Mouse (Mus musculus) MEL (cell line): Measurements from ENCODE around the gene Stx18. TPM values are rescaled to one million over a fixed set of nuclear protein-coding genes. Genes with fewer than 3 reads are reported as not detected.

Experiments used
- DNase-seq: peaks from one replicate; pipeline ENCODE4 v3.0.0; 2011; ENCODE audit warnings: low read depth, low spot score
- H3K27ac ChIP-seq: 2 replicates; pipeline ENCODE4 v1.5.1; 2012; ENCODE audit warnings: low read depth, mild to moderate bottlenecking, control low read depth, low read length, moderate library complexity; ENCODE audit not compliant: control insufficient read depth
- H3K27me3 ChIP-seq, 2 experiments: fragments of 150-350 bp in 1 of 2; sonication (generic) in 1 of 2; 2 replicates each; pipeline ENCODE4 v1.6.1; 2012; ENCODE audit warnings: low read length in 2 of 2, mild to moderate bottlenecking in 2 of 2, improper control_type of control experiment in 1 of 2, moderate library complexity in 1 of 2; ENCODE audit not compliant: insufficient read depth in 2 of 2, control insufficient read depth in 1 of 2
- H3K36me3 ChIP-seq, 2 experiments: 2 replicates each; pipeline ENCODE4 v1.6.1; 2012 to 2014; ENCODE audit warnings: low read length in 2 of 2, improper control_type of control experiment in 1 of 2, inconsistent platforms in 1 of 2, mild to moderate bottlenecking in 1 of 2; ENCODE audit not compliant: insufficient read depth in 2 of 2, control insufficient read depth in 1 of 2
- H3K4me1 ChIP-seq, 2 experiments: fragments of 150-350 bp in 1 of 2; sonication (generic) in 1 of 2; 2 replicates each; pipeline ENCODE4 v1.6.1; 2012; ENCODE audit warnings: low read length in 2 of 2, improper control_type of control experiment in 1 of 2, mild to moderate bottlenecking in 1 of 2; ENCODE audit not compliant: insufficient read depth in 2 of 2, control insufficient read depth in 1 of 2
- H3K4me3 ChIP-seq, 2 experiments: fragments of 150-350 bp in 1 of 2; sonication (generic) in 1 of 2; 2 replicates each; pipeline ENCODE4 v1.5.1; 2012; ENCODE audit warnings: low read depth in 2 of 2, low read length in 2 of 2, mild to moderate bottlenecking in 2 of 2, moderate library complexity in 2 of 2, control low read depth in 1 of 2, improper control_type of control experiment in 1 of 2; ENCODE audit not compliant: control insufficient read depth in 1 of 2, insufficient read depth in 1 of 2
- H3K79me2 ChIP-seq: 2 replicates; pipeline ENCODE4 v1.6.1; 2012; ENCODE audit warnings: mild to moderate bottlenecking, low read length, moderate library complexity; ENCODE audit not compliant: control insufficient read depth, poor library complexity, insufficient read depth
- H3K9ac ChIP-seq: 2 replicates; pipeline ENCODE4 v1.6.1; 2012; ENCODE audit warnings: low read depth, mild to moderate bottlenecking, control low read depth, low read length, moderate library complexity; ENCODE audit not compliant: control insufficient read depth, poor library complexity, severe bottlenecking
- H3K9me3 ChIP-seq: fragments of 150-350 bp; sonication (generic); replicated peaks from 2 replicates; pipeline ENCODE4 v1.6.1; 2012; ENCODE audit warnings: mild to moderate bottlenecking, low read length, improper control_type of control experiment, moderate library complexity; ENCODE audit not compliant: insufficient read depth
- BHLHE40 ChIP-seq: IDR thresholded peaks from 2 replicates; pipeline ENCODE4 v1.6.1; 2012; ENCODE audit warnings: low read depth, mild to moderate bottlenecking, inconsistent platforms, low read length, improper control_type of control experiment, borderline replicate concordance
- CHD1 ChIP-seq: IDR thresholded peaks from 2 replicates; pipeline ENCODE4 v1.6.1; 2012; ENCODE audit warnings: low read depth, mild to moderate bottlenecking, inconsistent platforms, low read length, improper control_type of control experiment
- CHD2 ChIP-seq: IDR thresholded peaks from 2 replicates; pipeline ENCODE4 v1.6.1; 2011; ENCODE audit warnings: low read length, improper control_type of control experiment
- CTCF ChIP-seq, 3 experiments: IDR thresholded peaks in 2 of 3; conservative IDR thresholded peaks in 1 of 3; 2 replicates each; pipeline ENCODE4 v1.5.1; 2011 to 2012; ENCODE audit warnings: low read length in 3 of 3, low read depth in 2 of 3, mild to moderate bottlenecking in 2 of 3, improper control_type of control experiment in 1 of 3, inconsistent platforms in 1 of 3, mixed read lengths in 1 of 3, moderate library complexity in 1 of 3; ENCODE audit not compliant: control insufficient read depth in 1 of 3, insufficient read depth in 1 of 3, poor library complexity in 1 of 3, severe bottlenecking in 1 of 3
- EP300 ChIP-seq, 2 experiments: IDR thresholded peaks; 2 replicates each; pipeline ENCODE4 v1.6.1; 2011; ENCODE audit warnings: improper control_type of control experiment in 2 of 2, low read length in 2 of 2, low read depth in 1 of 2, mild to moderate bottlenecking in 1 of 2
- GABPA ChIP-seq: IDR thresholded peaks from 2 replicates; pipeline ENCODE4 v1.6.1; 2012; ENCODE audit warnings: low read depth, mild to moderate bottlenecking, inconsistent platforms, low read length, improper control_type of control experiment, moderate library complexity
- HCFC1 ChIP-seq: IDR thresholded peaks from 2 replicates; pipeline ENCODE4 v1.6.1; 2012; ENCODE audit warnings: low read depth, mild to moderate bottlenecking, inconsistent platforms, low read length, improper control_type of control experiment, moderate library complexity
- JUND ChIP-seq: IDR thresholded peaks from 2 replicates; pipeline ENCODE4 v1.6.1; 2011; ENCODE audit warnings: low read depth, mild to moderate bottlenecking, improper control_type of control experiment, low read length
- MAX ChIP-seq: IDR thresholded peaks from 2 replicates; pipeline ENCODE4 v1.6.1; 2011; ENCODE audit warnings: low read length, improper control_type of control experiment
- MAZ ChIP-seq: IDR thresholded peaks from 2 replicates; pipeline ENCODE4 v1.6.1; 2012; ENCODE audit warnings: low read depth, mild to moderate bottlenecking, inconsistent platforms, low read length, improper control_type of control experiment
- MEF2A ChIP-seq: IDR thresholded peaks from 2 replicates; pipeline ENCODE4 v1.6.1; 2014; ENCODE audit warnings: low read depth, mild to moderate bottlenecking, inconsistent platforms, low read length, improper control_type of control experiment; ENCODE audit not compliant: poor library complexity, insufficient replicate concordance, severe bottlenecking; ENCODE audit errors: extremely low read depth
- MXI1 ChIP-seq: IDR thresholded peaks from 2 replicates; pipeline ENCODE4 v1.6.1; 2011; ENCODE audit warnings: mild to moderate bottlenecking, low read depth, low read length, improper control_type of control experiment
- MYB ChIP-seq: IDR thresholded peaks from 2 replicates; pipeline ENCODE4 v1.6.1; 2011; ENCODE audit warnings: mild to moderate bottlenecking, low read depth, low read length, improper control_type of control experiment
- NELFE ChIP-seq: IDR thresholded peaks from 2 replicates; pipeline ENCODE4 v1.6.1; 2011; ENCODE audit warnings: low read depth, low read length, improper control_type of control experiment
- NRF1 ChIP-seq: IDR thresholded peaks from 2 replicates; pipeline ENCODE4 v1.6.1; 2014; ENCODE audit warnings: low read depth, mild to moderate bottlenecking, inconsistent platforms, low read length, improper control_type of control experiment, moderate library complexity; ENCODE audit not compliant: poor library complexity, insufficient read depth, severe bottlenecking
- RAD21 ChIP-seq: IDR thresholded peaks from 2 replicates; pipeline ENCODE4 v1.6.1; 2011; ENCODE audit warnings: mild to moderate bottlenecking, low read depth, low read length, improper control_type of control experiment
- RCOR1 ChIP-seq: IDR thresholded peaks from 2 replicates; pipeline ENCODE4 v1.6.1; 2012; ENCODE audit warnings: low read depth, mild to moderate bottlenecking, inconsistent platforms, low read length, improper control_type of control experiment
- SMC3 ChIP-seq: IDR thresholded peaks from 2 replicates; pipeline ENCODE4 v1.6.1; 2011; ENCODE audit warnings: low read depth, low read length, improper control_type of control experiment
- TBP ChIP-seq: IDR thresholded peaks from 2 replicates; pipeline ENCODE4 v1.8.0; 2011; ENCODE audit warnings: low read depth, low read length, improper control_type of control experiment
- UBTF ChIP-seq: IDR thresholded peaks from 2 replicates; pipeline ENCODE4 v1.6.1; 2012; ENCODE audit warnings: low read depth, mild to moderate bottlenecking, inconsistent platforms, low read length, improper control_type of control experiment, moderate library complexity, borderline replicate concordance; ENCODE audit not compliant: insufficient read depth
- USF2 ChIP-seq, 2 experiments: IDR thresholded peaks; 2 replicates each; pipeline ENCODE4 v1.6.1; 2011 to 2012; ENCODE audit warnings: improper control_type of control experiment in 2 of 2, low read length in 2 of 2, borderline replicate concordance in 1 of 2, inconsistent platforms in 1 of 2, low read depth in 1 of 2, mild to moderate bottlenecking in 1 of 2; ENCODE audit not compliant: insufficient read depth in 1 of 2
- ZKSCAN1 ChIP-seq: IDR thresholded peaks from 2 replicates; pipeline ENCODE4 v1.6.1; 2012; ENCODE audit warnings: low read depth, mild to moderate bottlenecking, inconsistent platforms, low read length, improper control_type of control experiment, moderate library complexity
- ZNF384 ChIP-seq: IDR thresholded peaks from 2 replicates; pipeline ENCODE4 v1.6.1; 2012; ENCODE audit warnings: low read depth, mild to moderate bottlenecking, inconsistent platforms, low read length, improper control_type of control experiment
- polyA plus RNA-seq, 2 experiments: library from polyadenylated mRNA; stranded (reverse) in 1 of 2; unstranded in 1 of 2; fragments of >175 nt in 1 of 2; fragments of >200 nt in 1 of 2; gene quantifications; 2 replicates each; pipeline versions ENCODE4 v1.2.1 to v1.2.4; 2012; ENCODE audit warnings: low replicate concordance in 2 of 2, low read depth in 1 of 2; ENCODE audit not compliant: insufficient read length in 2 of 2, insufficient read depth in 1 of 2, missing spikeins in 1 of 2
- total RNA-seq: library from RNA; depleted of rRNA; stranded (reverse); fragments of 300-350 nt; gene quantifications from 2 replicates; pipeline ENCODE4 v1.2.3, GENCODE M21; 2012

Gene Stx18
- total and polyA plus RNA-seq, 3 experiments = 44.0 to 44.4 TPM; not detected in 1

DNA sequence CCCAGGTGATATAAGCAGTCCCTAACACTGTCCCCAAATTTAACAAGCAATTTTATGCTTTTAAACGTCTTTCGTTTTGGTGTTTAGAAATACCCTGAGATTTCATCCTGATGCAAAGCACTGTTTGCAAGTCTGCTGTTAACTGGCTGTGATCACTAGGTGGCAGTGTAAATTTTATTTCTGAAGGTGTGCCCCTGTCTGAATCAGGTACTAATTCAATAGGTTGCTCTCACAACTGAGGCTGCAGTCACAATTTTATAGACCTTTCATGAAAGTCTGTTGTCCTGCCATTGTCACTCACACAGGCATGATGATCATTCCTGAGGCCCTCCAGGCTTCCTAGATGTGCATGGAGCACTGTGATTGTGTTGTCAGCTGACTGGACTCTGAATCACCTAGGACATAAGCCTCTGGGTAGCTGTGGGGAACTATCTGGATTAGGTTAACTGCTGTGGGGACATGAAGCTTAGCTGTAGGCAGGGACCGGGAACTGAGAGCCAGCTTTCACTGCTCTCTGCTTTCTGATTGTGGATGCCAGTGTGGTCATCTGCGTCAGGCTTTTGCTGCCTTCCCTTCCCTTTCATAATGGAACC lies 59.1 kb downstream of the Stx18 start:
- no peaks in the 10 kb centered on the region for H3K4me1 ChIP-seq
- no peaks in the 10 kb centered on the region for H3K9me3 ChIP-seq
- TF ChIP-seq SMC3 (peak; percentile 46), CHD2 (no peak), ZKSCAN1 (no peak), GABPA (no peak), CTCF (IDR thresholded peaks at IDR 0.05 in 2 of 3, conservative IDR thresholded peaks at IDR 0.05 in 1 of 3; ENCODE audit: control insufficient read depth in 1 of 3, insufficient read depth in 1 of 3, low read depth in 2 of 3, low read length in 3 of 3, poor library complexity in 1 of 3, severe bottlenecking in 1 of 3) (peak in 2 of 3 experiments; percentile 30 to 61; a peak in 3 of 6 replicates), TBP (no peak), MAX (no peak), RAD21 (peak; percentile 23), MAZ (no peak)
- H3K4me3 ChIP-seq = no peak overlapping the region
- H3K79me2 ChIP-seq = no peaks in the 10 kb centered on the region
- no peaks in the 10 kb centered on the region for H3K27me3 ChIP-seq
- DNase-seq = peak; percentile 30
- H3K27ac ChIP-seq = no peak overlapping the region
- H3K9ac ChIP-seq = no peak overlapping the region
- H3K36me3 ChIP-seq = no peaks in the 10 kb centered on the region; a peak in 1 of 4 replicates

DNA sequence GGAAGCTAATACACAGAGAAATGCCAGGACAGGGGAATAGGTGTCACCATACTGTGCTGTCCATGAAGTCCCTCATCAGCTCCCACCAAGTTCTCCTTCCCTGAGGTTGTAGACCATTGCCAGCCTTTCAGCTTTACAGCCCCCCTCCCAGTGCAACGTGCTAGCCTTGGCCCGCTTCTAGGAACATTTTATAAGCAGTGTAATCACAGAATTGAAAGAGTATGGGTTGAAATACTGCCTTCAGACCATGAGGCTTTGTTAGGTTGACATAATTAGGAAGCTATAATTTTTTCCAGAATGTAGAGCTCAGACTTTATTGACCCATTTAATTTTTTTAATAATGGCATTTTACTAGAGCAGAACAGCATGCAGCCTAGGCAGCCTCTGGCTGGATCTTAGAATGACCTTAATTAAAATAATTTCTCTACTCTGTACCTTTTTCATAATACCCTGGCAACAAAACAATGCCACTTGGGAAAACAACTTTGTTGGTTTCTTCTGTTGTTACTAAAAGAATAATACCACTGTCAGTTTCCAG lies 60.7 kb downstream of the Stx18 start:
- Histone ChIP-seq H3K9ac (no peak overlapping the region), H3K36me3 (no peaks in the 10 kb centered on the region; a peak in 1 of 4 replicates)
- DNase-seq = no peak

DNA sequence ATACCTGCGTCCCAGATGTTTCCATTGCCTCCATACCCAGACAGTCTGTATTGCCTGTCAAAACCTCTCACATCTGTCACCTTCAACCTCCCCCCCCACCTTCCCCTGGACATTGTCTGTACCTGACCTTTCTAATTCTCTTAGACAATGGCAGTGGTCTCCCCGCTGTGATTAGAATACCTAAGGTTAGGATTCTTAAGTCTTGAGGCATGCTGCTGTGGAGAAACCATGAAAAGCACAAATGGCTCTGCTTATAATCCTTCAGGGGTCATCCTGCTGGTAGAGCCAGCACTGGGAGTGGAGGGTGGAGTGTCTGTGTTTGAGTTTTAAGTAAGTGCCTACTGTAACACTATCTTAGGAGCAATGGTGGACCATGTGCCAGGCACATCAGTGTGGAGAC lies 64.4 kb downstream of the Stx18 start:
- DNase-seq = no peak
- peaks cover 0 to 2% of the 10 kb centered on the region in 2 experiments; a peak in 2 of 4 replicates for H3K36me3 ChIP-seq
- TF ChIP-seq TBP (no peak), BHLHE40 (no peak), ZNF384 (no peak), JUND (no peak), CTCF (IDR thresholded peaks at IDR 0.05 in 2 of 3, conservative IDR thresholded peaks at IDR 0.05 in 1 of 3; ENCODE audit: control insufficient read depth in 1 of 3, insufficient read depth in 1 of 3, low read depth in 2 of 3, low read length in 3 of 3, poor library complexity in 1 of 3, severe bottlenecking in 1 of 3) (no peak), HCFC1 (no peak), EP300 (IDR thresholded peaks at IDR 0.05; ENCODE audit: low read depth in 1 of 2, low read length in 2 of 2) (no peak), CHD1 (no peak), USF2 (IDR thresholded peaks at IDR 0.05; ENCODE audit: borderline replicate concordance in 1 of 2, insufficient read depth in 1 of 2, low read depth in 1 of 2, low read length in 2 of 2) (no peak), RCOR1 (no peak), CHD2 (no peak), ZKSCAN1 (no peak), UBTF (no peak), NRF1 (no peak), MAX (no peak)
- TF ChIP-seq, all 39 proteins: peak for 0
- Histone ChIP-seq H3K79me2 (no peaks in the 10 kb centered on the region), H3K4me1 (no peaks in the 10 kb centered on the region), H3K27me3 (no peaks in the 10 kb centered on the region), H3K9ac (no peak overlapping the region), H3K4me3 (no peak overlapping the region), H3K9me3 (no peaks in the 10 kb centered on the region), H3K27ac (no peak overlapping the region)

More for the DNA sequence above, 60.7 kb downstream of the Stx18 start:
- Histone ChIP-seq H3K79me2 (no peaks in the 10 kb centered on the region), H3K27me3 (no peaks in the 10 kb centered on the region), H3K4me1 (no peaks in the 10 kb centered on the region), H3K4me3 (no peak overlapping the region), H3K9me3 (no peaks in the 10 kb centered on the region), H3K27ac (no peak overlapping the region)
- TF ChIP-seq MEF2A = no peak
- no peak for TF ChIP-seq USF2 (IDR thresholded peaks at IDR 0.05; ENCODE audit: borderline replicate concordance in 1 of 2, insufficient read depth in 1 of 2, low read depth in 1 of 2, low read length in 2 of 2)
- TF ChIP-seq MXI1 = no peak
- TF ChIP-seq CHD2 = no peak
- no peak for TF ChIP-seq NELFE
- no peak for TF ChIP-seq SMC3
- TF ChIP-seq MYB = no peak
